12 mouse cellular contexts compared by ENCODE assay signal in genomic region chr11:113262062-113262461, GRCm38 (mm10).
A peak's percentile ranks its signal among the peaks of the same experiment; 100 is the strongest.
DNase-seq lines count a peak whose midpoint lies in the region; ATAC-seq and TF ChIP-seq lines count a peak whose summit lies in the region.
"Had no signal": no experiment of that assay in that cellular context is flagged by ENCODE, and none has a peak within 500 bp of the region (broad histone marks: within the 10 kb centered on the region; RNA-seq: fewer than 3 reads in every experiment).

No protein-coding gene starts in this region.

- no peak overlapping the region for H3K9ac ChIP-seq in heart, embryonic 15.5 days
- no peak overlapping the region for H3K9ac ChIP-seq in ES-E14 (ENCODE audit: insufficient read depth, low read depth, low read length, poor library complexity, severe bottlenecking)
- H3K9ac ChIP-seq in embryonic facial prominence, embryonic 14.5 days (ENCODE audit: low read depth, low read length), result no peak overlapping the region; the same call in 1 of the 2 replicates
- H3K9ac ChIP-seq in hindbrain, postnatal 0 days (replicated peaks; ENCODE audit: low read length), result no peak overlapping the region
- H3K9ac ChIP-seq in intestine, embryonic 15.5 days, result no peak overlapping the region
- H3K9ac ChIP-seq: liver, embryonic 13.5 days had no signal

- TF ChIP-seq CTCF in hindbrain, postnatal 0 days (IDR thresholded peaks at IDR 0.05; ENCODE audit: low read depth), result no peak

- H3K4me3 ChIP-seq in heart, embryonic 15.5 days, result no peak overlapping the region
- no peak overlapping the region for H3K4me3 ChIP-seq in ES-E14 (ENCODE audit: insufficient read depth in 1 of 2, low read depth in 1 of 2, low read length in 2 of 2, poor library complexity in 1 of 2, severe bottlenecking in 1 of 2)
- H3K4me3 ChIP-seq in embryonic facial prominence, embryonic 14.5 days (ENCODE audit: low read depth, low read length), result no peak overlapping the region
- no peak overlapping the region for H3K4me3 ChIP-seq in hindbrain, postnatal 0 days (ENCODE audit: low read length)
- H3K4me3 ChIP-seq in intestine, embryonic 15.5 days (replicated peaks), result no peak overlapping the region
- H3K4me3 ChIP-seq: liver, embryonic 13.5 days had no signal

- 28% methylated on average over 8 of the region's 8 CpGs for WGBS in heart, embryonic 15.5 days
- WGBS in embryonic facial prominence, embryonic 14.5 days, result 10% methylated on average over 8 of the region's 8 CpGs
- WGBS in hindbrain, postnatal 0 days, result 23% methylated on average over 8 of the region's 8 CpGs
- 53% methylated on average over 8 of the region's 8 CpGs for WGBS in intestine, embryonic 15.5 days

- peaks cover 16% of the 10 kb centered on the region for H3K4me1 ChIP-seq in heart, embryonic 15.5 days (replicated peaks)
- no peaks in the 10 kb centered on the region for H3K4me1 ChIP-seq in ES-E14 (ENCODE audit: control insufficient read depth in 2 of 2, insufficient read depth in 2 of 2, low read length in 2 of 2, poor library complexity in 1 of 2)
- peaks cover 35% of the 10 kb centered on the region for H3K4me1 ChIP-seq in embryonic facial prominence, embryonic 14.5 days (ENCODE audit: control insufficient read depth, insufficient read depth, low read length)
- H3K4me1 ChIP-seq in hindbrain, postnatal 0 days (ENCODE audit: insufficient read depth, low read length), result 0 out of 2 replicates have a peak, but pooled peaks cover 2% of the 10 kb centered on the region
- H3K4me1 ChIP-seq in intestine, embryonic 15.5 days (replicated peaks), result peaks cover 11% of the 10 kb centered on the region; the same call in 1 of the 2 replicates

- no peaks in the 10 kb centered on the region for H3K27me3 ChIP-seq in heart, embryonic 15.5 days
- no peaks in the 10 kb centered on the region for H3K27me3 ChIP-seq in embryonic facial prominence, embryonic 14.5 days (replicated peaks; ENCODE audit: control insufficient read depth, insufficient read depth, low read length)
- H3K27me3 ChIP-seq in hindbrain, postnatal 0 days (ENCODE audit: insufficient read depth, low read length), result no peaks in the 10 kb centered on the region
- H3K27me3 ChIP-seq in intestine, embryonic 15.5 days (replicated peaks), result no peaks in the 10 kb centered on the region
- H3K27me3 ChIP-seq: liver, embryonic 13.5 days had no signal

- ATAC-seq in heart, embryonic 15.5 days (replicated peaks; ENCODE audit: insufficient number of reproducible peaks, insufficient read depth, low FRiP score, low read depth), result no peak
- ATAC-seq in embryonic facial prominence, embryonic 14.5 days (ENCODE audit: low read depth), result peak; percentile 42; the same call in 1 of the 2 replicates
- no peak for ATAC-seq in hindbrain, postnatal 0 days
- no peak for ATAC-seq in intestine, embryonic 15.5 days

- DNase-seq in heart, postnatal 10 days, result no peak
- peak; percentile 17 for DNase-seq in ES-E14 (ENCODE audit: low read depth, low spot score)
- DNase-seq in embryonic facial prominence, embryonic 14.5 days (ENCODE audit: low spot score), result peak; percentile 85
- DNase-seq in hindbrain, postnatal 0 days (ENCODE audit: low spot score), result peak; percentile 44
- DNase-seq in right cerebral cortex, postnatal 25 days, result no peak
- no peak for DNase-seq in adrenal gland, postnatal 36 days
- DNase-seq: gastrocnemius, postnatal 14 days; heart, postnatal 36 days; kidney, adult 9 months; liver, embryonic 13.5 days had no signal

- H3K27ac ChIP-seq in heart, embryonic 15.5 days, result 0 out of 2 replicates have a peak overlapping the region, but pooled peaks have one; percentile 9
- no peak overlapping the region for H3K27ac ChIP-seq in ES-E14 (ENCODE audit: insufficient read depth, low read depth, low read length, poor library complexity, severe bottlenecking)
- peak overlapping the region; percentile 28; the same call in 1 of the 2 replicates for H3K27ac ChIP-seq in embryonic facial prominence, embryonic 14.5 days (replicated peaks; ENCODE audit: low read depth, low read length)
- H3K27ac ChIP-seq in hindbrain, postnatal 0 days, result no peak overlapping the region
- H3K27ac ChIP-seq in intestine, embryonic 15.5 days, result no peak overlapping the region
- H3K27ac ChIP-seq: liver, embryonic 13.5 days had no signal

- H3K4me2 ChIP-seq in heart, embryonic 15.5 days, result no peak overlapping the region
- H3K4me2 ChIP-seq in embryonic facial prominence, embryonic 14.5 days (ENCODE audit: low read depth, low read length), result no peak overlapping the region
- no peak overlapping the region for H3K4me2 ChIP-seq in hindbrain, postnatal 0 days (ENCODE audit: low read depth, low read length)
- H3K4me2 ChIP-seq in intestine, embryonic 15.5 days (replicated peaks), result no peak overlapping the region
- H3K4me2 ChIP-seq: liver, embryonic 13.5 days had no signal

- H3K36me3 ChIP-seq in heart, embryonic 15.5 days, result no peaks in the 10 kb centered on the region
- no peaks in the 10 kb centered on the region for H3K36me3 ChIP-seq in ES-E14 (ENCODE audit: control insufficient read depth, insufficient read depth, low read length, poor library complexity, severe bottlenecking)
- no peaks in the 10 kb centered on the region for H3K36me3 ChIP-seq in embryonic facial prominence, embryonic 14.5 days (ENCODE audit: control insufficient read depth, insufficient read depth, low read length)
- H3K36me3 ChIP-seq in hindbrain, postnatal 0 days (ENCODE audit: insufficient read depth, low read length), result no peaks in the 10 kb centered on the region
- H3K36me3 ChIP-seq in intestine, embryonic 15.5 days, result no peaks in the 10 kb centered on the region
- H3K36me3 ChIP-seq: liver, embryonic 13.5 days had no signal

- in situ Hi-C loops in ES-E14 (cut with MboI; ENCODE audit: low sequenced_read_pairs in 2 of 2, unreplicated experiment in 2 of 2), result no loop called here

- intact Hi-C loops in heart, postnatal 10 days (cut with DNase I), result no loop called here

- no peaks in the 10 kb centered on the region for H3K9me3 ChIP-seq in heart, embryonic 15.5 days (replicated peaks)
- no peaks in the 10 kb centered on the region for H3K9me3 ChIP-seq in ES-E14 (ENCODE audit: control insufficient read depth, insufficient read depth, low read depth, low read length)
- H3K9me3 ChIP-seq in embryonic facial prominence, embryonic 14.5 days (ENCODE audit: control insufficient read depth, low read length), result no peaks in the 10 kb centered on the region
- H3K9me3 ChIP-seq in hindbrain, postnatal 0 days (ENCODE audit: low read length), result no peaks in the 10 kb centered on the region
- H3K9me3 ChIP-seq in intestine, embryonic 15.5 days, result no peaks in the 10 kb centered on the region
- H3K9me3 ChIP-seq: liver, embryonic 13.5 days had no signal

TF ChIP-seq in ES-E14, 5 proteins besides CTCF, POLR2A, EP300 and RAD21:
- no peak for TF ChIP-seq ZC3H11A (IDR thresholded peaks at IDR 0.05; ENCODE audit: borderline replicate concordance, low read depth, low read length)
- TF ChIP-seq MAFK (IDR thresholded peaks at IDR 0.05; ENCODE audit: insufficient read depth, low read depth, low read length), result no peak
- no peak for TF ChIP-seq CHD2 (IDR thresholded peaks at IDR 0.05; ENCODE audit: low read depth, low read length)
- no peak for TF ChIP-seq ZNF384 (IDR thresholded peaks at IDR 0.05; ENCODE audit: low read depth, low read length)
- no peak for TF ChIP-seq HCFC1 (IDR thresholded peaks at IDR 0.05; ENCODE audit: borderline replicate concordance, insufficient read depth, low read length)

Comparison
In these comparisons a context has a peak if more than half of its experiments do, and no peak if none do; other contexts are left out.
1. H3K27ac ChIP-seq: peak in heart, embryonic 15.5 days (single experiment) and embryonic facial prominence, embryonic 14.5 days (single experiment); none in ES-E14 (single experiment), hindbrain, postnatal 0 days (single experiment) and intestine, embryonic 15.5 days (single experiment).
2. DNase-seq: peak in ES-E14 (single experiment), embryonic facial prominence, embryonic 14.5 days (single experiment) and hindbrain, postnatal 0 days (single experiment); none in heart, postnatal 10 days (0 of 2), right cerebral cortex, postnatal 25 days (single experiment) and adrenal gland, postnatal 36 days (0 of 2).